Mouse (Mus musculus): Measurements from ENCODE around the gene Cox11.

DNA sequence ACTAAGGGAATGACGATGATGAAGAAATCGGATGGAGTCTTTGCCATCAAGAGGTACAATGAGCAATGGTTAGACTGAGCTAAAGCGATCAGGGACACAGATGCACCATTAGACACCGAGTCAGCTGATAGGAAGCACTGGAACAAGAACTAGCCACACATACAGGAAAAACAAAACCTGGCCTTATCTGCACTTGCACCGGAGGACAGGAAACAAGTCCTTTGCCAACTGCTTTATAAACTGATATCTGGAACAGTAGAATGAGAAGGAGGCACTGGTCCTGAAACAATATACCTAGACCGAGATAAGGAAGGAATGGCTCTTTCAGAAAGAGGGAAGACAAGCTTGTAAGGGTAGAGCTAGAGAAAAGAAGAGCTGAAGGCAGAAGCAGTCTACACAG lies 23.2 kb upstream of the Cox11 start:
- TF ChIP-seq POLR2A (IDR thresholded peaks at IDR 0.05; ENCODE audit: extremely low read depth, insufficient read depth, low read length) = no peak
- TF ChIP-seq CTCF (IDR thresholded peaks at IDR 0.05; ENCODE audit: low read depth, low read length) = no peak
